Mouse (Mus musculus) gastrocnemius, adult 18-20 months (tissue): ENCODE measurements around the gene Ankrd28. TPM values are rescaled to one million over a fixed set of nuclear protein-coding genes. Genes with fewer than 3 reads are reported as not detected.

Experiments used
- DNase-seq: peaks from one replicate; pipeline ENCODE4 v3.0.0; 2021; ENCODE audit warnings: low spot score
- total RNA-seq, 2 experiments: library from RNA; stranded (reverse); gene quantifications; 2 replicates each; pipeline ENCODE4 v1.2.3; 2021

The Ankrd28 gene
- total RNA-seq, 2 experiments from 2014 or later = 44.7 to 55.8 TPM

- no peak for DNase-seq
Observed at GRCm38 (mm10) chr14:31666931-31667705, 163.3 kb downstream of the Ankrd28 start.

- DNase-seq = no peak
Observed at GRCm38 (mm10) chr14:31665566-31665940, 164.9 kb downstream of the Ankrd28 start.

GRCm38 (mm10) chr14:31664903-31665565, 165.4 kb downstream of the Ankrd28 start:
- no peak for DNase-seq

- no peak for DNase-seq
Observed at GRCm38 (mm10) chr14:31664100-31664902, 166.2 kb downstream of the Ankrd28 start.

- DNase-seq = no peak
Observed at GRCm38 (mm10) chr14:31663376-31664099, 166.9 kb downstream of the Ankrd28 start.

GRCm38 (mm10) chr14:31662555-31663211, 167.8 kb downstream of the Ankrd28 start:
- DNase-seq = peak; percentile 89

- DNase-seq = peak; percentile 92
Observed at GRCm38 (mm10) chr14:31661671-31662554, 168.5 kb downstream of the Ankrd28 start.

GRCm38 (mm10) chr14:31660312-31661093, 169.9 kb downstream of the Ankrd28 start:
- DNase-seq = no peak

- DNase-seq = peak; percentile 79
Observed at GRCm38 (mm10) chr14:31659501-31660181, 170.8 kb downstream of the Ankrd28 start.

GRCm38 (mm10) chr14:31658126-31658680, 172.2 kb downstream of the Ankrd28 start:
- DNase-seq = no peak

- peak; percentile 75 for DNase-seq
Observed at GRCm38 (mm10) chr14:31656857-31657645, 173.4 kb downstream of the Ankrd28 start.

- DNase-seq = no peak
Observed at GRCm38 (mm10) chr14:31656386-31656785, 174.1 kb downstream of the Ankrd28 start.

- DNase-seq = no peak
Observed at GRCm38 (mm10) chr14:31655406-31655805, 175.0 kb downstream of the Ankrd28 start.

- DNase-seq = no peak
Observed at GRCm38 (mm10) chr14:31654816-31655215, 175.6 kb downstream of the Ankrd28 start.

- DNase-seq = no peak
Observed at GRCm38 (mm10) chr14:31653101-31653875, 177.2 kb downstream of the Ankrd28 start.

GRCm38 (mm10) chr14:31652624-31653023, 177.8 kb downstream of the Ankrd28 start:
- DNase-seq = no peak
